Mouse (Mus musculus): ENCODE measurements around the gene Zfp735. TPM values are rescaled to one million over a fixed set of nuclear protein-coding genes. Genes with fewer than 3 reads are reported as not detected.

Gene Zfp735
- polyA plus RNA-seq (2017; shearing (Covaris generic)): not detected

GRCm38 (mm10) chr11:73688478-73688877 is at the start of gene Zfp735:
TSS of gene Zfp735 (plus strand) at chr11:73688778.

Other genes with a start within 250 kb of the Zfp735 start
- not detected for gene Olfr380, start 231.3 kb upstream of the Zfp735 start, polyA plus RNA-seq (2017; shearing (Covaris generic))
- not detected for gene Olfr381, start 197.2 kb upstream of the Zfp735 start, polyA plus RNA-seq (2017; shearing (Covaris generic))
- not detected for gene Olfr382, start 171.6 kb upstream of the Zfp735 start, polyA plus RNA-seq (2017; shearing (Covaris generic))
- not detected for gene Olfr385, start 95.8 kb upstream of the Zfp735 start, polyA plus RNA-seq (2017; shearing (Covaris generic))
- gene Olfr384, start 90.2 kb upstream of the Zfp735 start, polyA plus RNA-seq (2017; shearing (Covaris generic)): not detected
- not detected for gene Olfr389, start 91.9 kb downstream of the Zfp735 start, polyA plus RNA-seq (2017; shearing (Covaris generic))
- gene Olfr390, start 94.2 kb downstream of the Zfp735 start, polyA plus RNA-seq (2017; shearing (Covaris generic)): not detected
- not detected for gene Olfr391-ps, start 114.3 kb downstream of the Zfp735 start, polyA plus RNA-seq (2017; shearing (Covaris generic))
- gene Olfr392, start 128.3 kb downstream of the Zfp735 start, polyA plus RNA-seq (2017; shearing (Covaris generic)): 0.11 TPM
- 0.11 TPM for gene Olfr393, start 162.7 kb downstream of the Zfp735 start, polyA plus RNA-seq (2017; shearing (Covaris generic))
- not detected for gene Olfr394, start 202.0 kb downstream of the Zfp735 start, polyA plus RNA-seq (2017; shearing (Covaris generic))
- not detected for gene Olfr395, start 220.5 kb downstream of the Zfp735 start, polyA plus RNA-seq (2017; shearing (Covaris generic))
- gene Olfr23, start 247.9 kb downstream of the Zfp735 start, polyA plus RNA-seq (2017; shearing (Covaris generic)): not detected

All from naive thymus-derived CD4-positive, alpha-beta T cell, adult 5 months (primary cell).